Mouse (Mus musculus): ENCODE measurements around the gene Fmnl2. TPM values are rescaled to one million over a fixed set of nuclear protein-coding genes. Genes with fewer than 3 reads are reported as not detected.

Gene Fmnl2
- total and polyA plus RNA-seq, 2 experiments from 2014 or later = 9.1 to 41.8 TPM

- Histone ChIP-seq H3K9me3 (ENCODE audit: low read length) (no peaks in the 10 kb centered on the region), H3K27me3 (ENCODE audit: insufficient read depth, low read length) (no peaks in the 10 kb centered on the region), H3K4me3 (ENCODE audit: low read depth, low read length) (no peak overlapping the region), H3K9ac (no peak overlapping the region), H3K4me1 (ENCODE audit: insufficient read depth) (peaks cover 9% of the 10 kb centered on the region; the same call in 1 of the 2 replicates), H3K4me2 (ENCODE audit: low read depth) (no peak overlapping the region), H3K27ac (ENCODE audit: low read depth, low read length) (no peak overlapping the region), H3K36me3 (ENCODE audit: insufficient read depth) (peaks cover 14% of the 10 kb centered on the region; the same call in 1 of the 2 replicates)
- TF ChIP-seq CTCF (IDR thresholded peaks at IDR 0.05; ENCODE audit: low read depth) = no peak
- WGBS = 57% methylated on average over 6 of the region's 6 CpGs
- DNase-seq (no peak), ATAC-seq (no peak)
Observed at GRCm38 (mm10) chr2:53050376-53050775, 192.7 kb downstream of the Fmnl2 start.

- H3K4me1 ChIP-seq (ENCODE audit: insufficient read depth) = peaks cover 9% of the 10 kb centered on the region; the same call in 1 of the 2 replicates
- no peak overlapping the region for H3K4me3 ChIP-seq (ENCODE audit: low read depth, low read length)
- H3K9me3 ChIP-seq (ENCODE audit: low read length) = no peaks in the 10 kb centered on the region
- DNase-seq (no peak), ATAC-seq (no peak)
- 93% methylated on average over 8 of the region's 8 CpGs for WGBS
- no peak overlapping the region for H3K27ac ChIP-seq (ENCODE audit: low read depth, low read length)
- no peak for TF ChIP-seq CTCF (IDR thresholded peaks at IDR 0.05; ENCODE audit: low read depth)
- no peaks in the 10 kb centered on the region for H3K27me3 ChIP-seq (ENCODE audit: insufficient read depth, low read length)
- no peak overlapping the region for H3K9ac ChIP-seq
- H3K4me2 ChIP-seq (ENCODE audit: low read depth) = no peak overlapping the region
- H3K36me3 ChIP-seq (ENCODE audit: insufficient read depth) = peaks cover 14% of the 10 kb centered on the region; the same call in 1 of the 2 replicates
Observed at GRCm38 (mm10) chr2:53051502-53051901, 193.8 kb downstream of the Fmnl2 start.

- Histone ChIP-seq H3K9me3 (ENCODE audit: low read length) (no peaks in the 10 kb centered on the region), H3K4me2 (ENCODE audit: low read depth) (no peak overlapping the region), H3K9ac (no peak overlapping the region), H3K4me3 (ENCODE audit: low read depth, low read length) (no peak overlapping the region), H3K36me3 (ENCODE audit: insufficient read depth) (peaks cover 14% of the 10 kb centered on the region; the same call in 1 of the 2 replicates), H3K27me3 (ENCODE audit: insufficient read depth, low read length) (no peaks in the 10 kb centered on the region), H3K27ac (ENCODE audit: low read depth, low read length) (peak overlapping the region; percentile 54; the same call in 1 of the 2 replicates), H3K4me1 (ENCODE audit: insufficient read depth) (no peaks in the 10 kb centered on the region)
- DNase-seq (no peak), ATAC-seq (peak; percentile 70)
- 35% methylated on average over 7 of the region's 7 CpGs for WGBS
- TF ChIP-seq CTCF (IDR thresholded peaks at IDR 0.05; ENCODE audit: low read depth) = no peak
Observed at GRCm38 (mm10) chr2:53053714-53054113, 196.1 kb downstream of the Fmnl2 start.

GRCm38 (mm10) chr2:53056556-53056955 lies 198.9 kb downstream of the Fmnl2 start:
- TF ChIP-seq CTCF (IDR thresholded peaks at IDR 0.05; ENCODE audit: low read depth) = no peak
- Histone ChIP-seq H3K27me3 (ENCODE audit: insufficient read depth, low read length) (no peaks in the 10 kb centered on the region), H3K4me1 (ENCODE audit: insufficient read depth) (0 out of 2 replicates have a peak, but pooled peaks cover 2% of the 10 kb centered on the region), H3K9me3 (ENCODE audit: low read length) (no peaks in the 10 kb centered on the region), H3K36me3 (ENCODE audit: insufficient read depth) (peaks cover 9% of the 10 kb centered on the region; the same call in 1 of the 2 replicates), H3K4me2 (ENCODE audit: low read depth) (no peak overlapping the region), H3K4me3 (ENCODE audit: low read depth, low read length) (no peak overlapping the region), H3K9ac (no peak overlapping the region), H3K27ac (ENCODE audit: low read depth, low read length) (no peak overlapping the region)
- ATAC-seq (no peak), DNase-seq (no peak)
- 78% methylated on average over 6 of the region's 6 CpGs for WGBS

- 73% methylated on average over 2 of the region's 2 CpGs for WGBS
- H3K4me1 ChIP-seq (ENCODE audit: insufficient read depth) = 0 out of 2 replicates have a peak, but pooled peaks cover 2% of the 10 kb centered on the region
- no peak overlapping the region for H3K9ac ChIP-seq
Observed at GRCm38 (mm10) chr2:53057291-53057690, 199.6 kb downstream of the Fmnl2 start.

GRCm38 (mm10) chr2:53061363-53062000 lies 203.8 kb downstream of the Fmnl2 start:
- Histone ChIP-seq H3K36me3 (ENCODE audit: insufficient read depth) (no peaks in the 10 kb centered on the region), H3K9me3 (ENCODE audit: low read length) (no peaks in the 10 kb centered on the region), H3K27me3 (ENCODE audit: insufficient read depth, low read length) (no peaks in the 10 kb centered on the region), H3K4me3 (ENCODE audit: low read depth, low read length) (no peak overlapping the region), H3K4me2 (ENCODE audit: low read depth) (no peak overlapping the region), H3K27ac (ENCODE audit: low read depth, low read length) (peak overlapping the region; percentile 4; the same call in 1 of the 2 replicates), H3K9ac (no peak overlapping the region), H3K4me1 (ENCODE audit: insufficient read depth) (0 out of 2 replicates have a peak, but pooled peaks cover 2% of the 10 kb centered on the region)
- peak; percentile 68 for ATAC-seq
- peak; percentile 42 for DNase-seq
- TF ChIP-seq CTCF (IDR thresholded peaks at IDR 0.05; ENCODE audit: low read depth) = no peak
- WGBS = 65% methylated on average over 9 of the region's 9 CpGs

More at GRCm38 (mm10) chr2:53057291-53057690, 199.6 kb downstream of the Fmnl2 start:
- Histone ChIP-seq H3K27me3 (ENCODE audit: insufficient read depth, low read length) (no peaks in the 10 kb centered on the region), H3K9me3 (ENCODE audit: low read length) (no peaks in the 10 kb centered on the region), H3K4me3 (ENCODE audit: low read depth, low read length) (no peak overlapping the region), H3K36me3 (ENCODE audit: insufficient read depth) (0 out of 2 replicates have a peak, but pooled peaks cover 7% of the 10 kb centered on the region), H3K27ac (ENCODE audit: low read depth, low read length) (no peak overlapping the region), H3K4me2 (ENCODE audit: low read depth) (no peak overlapping the region)
- TF ChIP-seq CTCF (IDR thresholded peaks at IDR 0.05; ENCODE audit: low read depth) = no peak
- DNase-seq = no peak
- ATAC-seq = no peak

GRCm38 (mm10) chr2:53066973-53067372 lies 209.3 kb downstream of the Fmnl2 start:
- Histone ChIP-seq H3K36me3 (ENCODE audit: insufficient read depth) (no peaks in the 10 kb centered on the region), H3K9ac (no peak overlapping the region), H3K27me3 (ENCODE audit: insufficient read depth, low read length) (no peaks in the 10 kb centered on the region), H3K4me1 (ENCODE audit: insufficient read depth) (peaks cover 5% of the 10 kb centered on the region; the same call in 1 of the 2 replicates), H3K4me3 (ENCODE audit: low read depth, low read length) (no peak overlapping the region), H3K27ac (ENCODE audit: low read depth, low read length) (no peak overlapping the region), H3K4me2 (ENCODE audit: low read depth) (no peak overlapping the region), H3K9me3 (ENCODE audit: low read length) (no peaks in the 10 kb centered on the region)
- no peak for TF ChIP-seq CTCF (IDR thresholded peaks at IDR 0.05; ENCODE audit: low read depth)
- no peak for ATAC-seq
- no peak for DNase-seq
- WGBS = 96% methylated on average over 2 of the region's 2 CpGs
